Mouse (Mus musculus) heart, embryonic 16.5 days (tissue): ENCODE measurements at regions not wholly inside any gene's neighbourhood (a gene's known extent, or its start where the extent isn't known, plus 50 kb on each side); places are given as distances from the start of the nearest gene placed in this dataset.

Experiments used
- ATAC-seq: fragments of 200-750 bp; cut with Nextera tagmentation; replicated peaks from 2 replicates; pipeline ENCODE4 v1.8.0; 2017; ENCODE audit warnings: moderate number of reproducible peaks; ENCODE audit not compliant: insufficient read depth, low FRiP score; ENCODE audit errors: extremely low read depth
- H3K27ac ChIP-seq: fragments of 300-500 bp; sonication (generic); 2 replicates; pipeline ENCODE4 v1.5.1; 2014; ENCODE audit warnings: mild to moderate bottlenecking, low read length, control low read depth, moderate library complexity
- H3K27me3 ChIP-seq: fragments of 300-500 bp; sonication (generic); 2 replicates; pipeline ENCODE4 v1.6.1; 2014; ENCODE audit warnings: low read length, mixed read lengths; ENCODE audit not compliant: control insufficient read depth, insufficient read depth
- H3K36me3 ChIP-seq: fragments of 300-500 bp; sonication (generic); 2 replicates; pipeline ENCODE4 v1.6.1; 2014; ENCODE audit not compliant: control insufficient read depth, insufficient read depth
- H3K4me1 ChIP-seq: fragments of 300-500 bp; sonication (generic); 2 replicates; pipeline ENCODE4 v1.6.1; 2014; ENCODE audit warnings: low read length, mixed read lengths; ENCODE audit not compliant: control insufficient read depth, insufficient read depth
- H3K4me2 ChIP-seq: fragments of 300-500 bp; sonication (generic); 2 replicates; pipeline ENCODE4 v1.6.1; 2014; ENCODE audit warnings: low read depth, mild to moderate bottlenecking, control low read depth, low read length
- H3K4me3 ChIP-seq: fragments of 300-500 bp; sonication (generic); 2 replicates; pipeline ENCODE4 v1.5.1; 2014; ENCODE audit warnings: mild to moderate bottlenecking, control low read depth, low read length
- H3K9ac ChIP-seq: fragments of 300-500 bp; sonication (generic); 2 replicates; pipeline ENCODE4 v1.6.1; 2014; ENCODE audit warnings: low read length, control low read depth
- H3K9me3 ChIP-seq: fragments of 300-500 bp; sonication (generic); replicated peaks from 2 replicates; pipeline ENCODE4 v1.6.1; 2016; ENCODE audit warnings: low read length; ENCODE audit not compliant: control insufficient read depth
- WGBS: fragments of 180-500 bp; shearing (Covaris S2); extraction: QIAGEN DNeasy Blood & Tissue Kit; methylation state at CpG from one replicate; pipeline ENCODE4 v1.1.7; 2014; 5-methylcytosine and 5-hydroxymethylcytosine counted together

GRCm38 (mm10) chr6:111820265-111820664, 453.3 kb upstream of the Lmcd1 start:
- no peaks in the 10 kb centered on the region for H3K4me1 ChIP-seq
- no peaks in the 10 kb centered on the region for H3K36me3 ChIP-seq
- no peak overlapping the region for H3K27ac ChIP-seq
- H3K4me2 ChIP-seq = no peak overlapping the region
- no peak overlapping the region for H3K9ac ChIP-seq
- WGBS = 73% methylated on average over 3 of the region's 3 CpGs
- H3K27me3 ChIP-seq = no peaks in the 10 kb centered on the region
- ATAC-seq = no peak
- no peak overlapping the region for H3K4me3 ChIP-seq
- no peaks in the 10 kb centered on the region; the same call in 1 of the 2 replicates for H3K9me3 ChIP-seq

- Histone ChIP-seq H3K4me2 (no peak overlapping the region), H3K9me3 (peaks cover 7% of the 10 kb centered on the region; the same call in 1 of the 2 replicates), H3K27me3 (no peaks in the 10 kb centered on the region), H3K4me3 (no peak overlapping the region), H3K27ac (no peak overlapping the region), H3K4me1 (no peaks in the 10 kb centered on the region), H3K36me3 (no peaks in the 10 kb centered on the region), H3K9ac (no peak overlapping the region)
- WGBS = 59% methylated on average over 6 of the region's 6 CpGs
- ATAC-seq = no peak
Observed at GRCm38 (mm10) chr6:111844321-111844835, 429.2 kb upstream of the Lmcd1 start.

GRCm38 (mm10) chr6:111866101-111866598, 407.4 kb upstream of the Lmcd1 start:
- Histone ChIP-seq H3K9ac (no peak overlapping the region), H3K4me1 (no peaks in the 10 kb centered on the region), H3K4me2 (no peak overlapping the region), H3K36me3 (no peaks in the 10 kb centered on the region), H3K27me3 (no peaks in the 10 kb centered on the region), H3K27ac (no peak overlapping the region), H3K4me3 (no peak overlapping the region), H3K9me3 (no peaks in the 10 kb centered on the region)
- 50% methylated on average over 3 of the region's 3 CpGs for WGBS
- ATAC-seq = no peak

- no peaks in the 10 kb centered on the region for H3K27me3 ChIP-seq
- H3K9me3 ChIP-seq = no peaks in the 10 kb centered on the region
- no peak overlapping the region for H3K27ac ChIP-seq
- H3K4me1 ChIP-seq = no peaks in the 10 kb centered on the region
- H3K4me2 ChIP-seq = no peak overlapping the region
- no peaks in the 10 kb centered on the region for H3K36me3 ChIP-seq
- no peak for ATAC-seq
- no peak overlapping the region for H3K4me3 ChIP-seq
- no peak overlapping the region for H3K9ac ChIP-seq
- 68% methylated on average over 1 of the region's 1 CpGs for WGBS
Observed at GRCm38 (mm10) chr6:111882557-111882956, 391.0 kb upstream of the Lmcd1 start.

- no peaks in the 10 kb centered on the region for H3K9me3 ChIP-seq
- ATAC-seq = no peak
- H3K4me2 ChIP-seq = no peak overlapping the region
- H3K36me3 ChIP-seq = no peaks in the 10 kb centered on the region
- H3K27me3 ChIP-seq = no peaks in the 10 kb centered on the region
- H3K4me1 ChIP-seq = no peaks in the 10 kb centered on the region
- WGBS = 57% methylated on average over 1 of the region's 1 CpGs
- no peak overlapping the region for H3K9ac ChIP-seq
- H3K4me3 ChIP-seq = no peak overlapping the region
- H3K27ac ChIP-seq = no peak overlapping the region
Observed at GRCm38 (mm10) chr6:111883946-111884345, 389.6 kb upstream of the Lmcd1 start.

GRCm38 (mm10) chr6:111911997-111912396, 361.6 kb upstream of the Lmcd1 start:
- no peak for ATAC-seq
- H3K4me2 ChIP-seq = no peak overlapping the region
- H3K9me3 ChIP-seq = no peaks in the 10 kb centered on the region
- no peaks in the 10 kb centered on the region for H3K27me3 ChIP-seq
- H3K9ac ChIP-seq = no peak overlapping the region
- 51% methylated on average over 2 of the region's 2 CpGs for WGBS
- no peak overlapping the region for H3K27ac ChIP-seq
- no peak overlapping the region for H3K4me3 ChIP-seq
- no peaks in the 10 kb centered on the region for H3K4me1 ChIP-seq
- no peaks in the 10 kb centered on the region for H3K36me3 ChIP-seq

GRCm38 (mm10) chr6:111913771-111914405, 359.7 kb upstream of the Lmcd1 start:
- H3K4me1 ChIP-seq = no peaks in the 10 kb centered on the region
- no peak for ATAC-seq
- H3K36me3 ChIP-seq = no peaks in the 10 kb centered on the region
- no peak overlapping the region for H3K27ac ChIP-seq
- H3K4me3 ChIP-seq = no peak overlapping the region
- WGBS = 82% methylated on average over 11 of the region's 11 CpGs
- H3K4me2 ChIP-seq = no peak overlapping the region
- no peaks in the 10 kb centered on the region for H3K9me3 ChIP-seq
- no peaks in the 10 kb centered on the region for H3K27me3 ChIP-seq
- no peak overlapping the region for H3K9ac ChIP-seq

GRCm38 (mm10) chr6:111917248-111917721, 356.3 kb upstream of the Lmcd1 start:
- H3K27me3 ChIP-seq = no peaks in the 10 kb centered on the region
- H3K9me3 ChIP-seq = no peaks in the 10 kb centered on the region
- WGBS = 61% methylated on average over 6 of the region's 6 CpGs

GRCm38 (mm10) chr6:111917868-111918597, 355.5 kb upstream of the Lmcd1 start:
- H3K27ac ChIP-seq = no peak overlapping the region
- no peak for ATAC-seq

More at GRCm38 (mm10) chr6:111917248-111917721, 356.3 kb upstream of the Lmcd1 start:
- Histone ChIP-seq H3K9ac (no peak overlapping the region), H3K27ac (no peak overlapping the region), H3K4me2 (no peak overlapping the region), H3K4me3 (no peak overlapping the region), H3K36me3 (no peaks in the 10 kb centered on the region), H3K4me1 (no peaks in the 10 kb centered on the region)
- ATAC-seq = no peak

More at GRCm38 (mm10) chr6:111917868-111918597, 355.5 kb upstream of the Lmcd1 start:
- H3K4me2 ChIP-seq = no peak overlapping the region
- H3K9ac ChIP-seq = no peak overlapping the region
- H3K27me3 ChIP-seq = no peaks in the 10 kb centered on the region
- H3K4me1 ChIP-seq = no peaks in the 10 kb centered on the region
- H3K4me3 ChIP-seq = no peak overlapping the region
- H3K9me3 ChIP-seq = no peaks in the 10 kb centered on the region
- H3K36me3 ChIP-seq = no peaks in the 10 kb centered on the region
- WGBS = 71% methylated on average over 3 of the region's 3 CpGs
